Mouse (Mus musculus) embryonic facial prominence, embryonic 11.5 days (tissue): ENCODE measurements around the gene Slc39a3. TPM values are rescaled to one million over a fixed set of nuclear protein-coding genes. Genes with fewer than 3 reads are reported as not detected.

Source experiments
- ATAC-seq: fragments of 200-750 bp; cut with Nextera tagmentation; replicated peaks from 2 replicates; pipeline ENCODE4 v1.8.0; 2017; ENCODE audit warnings: low read depth; ENCODE audit not compliant: insufficient number of reproducible peaks, low FRiP score, low TSS enrichment
- DNase-seq: peaks from one replicate; pipeline ENCODE4 v3.0.0-alpha.2; 2015; ENCODE audit warnings: low spot score
- H3K27ac ChIP-seq: fragments of 300-500 bp; sonication (generic); replicated peaks from 2 replicates; pipeline ENCODE4 v1.5.1; 2014; ENCODE audit warnings: mild to moderate bottlenecking, low read depth, low read length, control low read depth
- H3K27me3 ChIP-seq: fragments of 300-500 bp; sonication (generic); 2 replicates; pipeline ENCODE4 v1.6.1; 2014; ENCODE audit warnings: mild to moderate bottlenecking, low read length, moderate library complexity, mixed read lengths; ENCODE audit not compliant: control insufficient read depth, insufficient read depth
- H3K36me3 ChIP-seq: fragments of 300-500 bp; sonication (generic); replicated peaks from 2 replicates; pipeline ENCODE4 v1.6.1; 2014; ENCODE audit warnings: low read depth, mild to moderate bottlenecking, low read length, moderate library complexity, mixed read lengths; ENCODE audit not compliant: control insufficient read depth, insufficient read depth
- H3K4me1 ChIP-seq: fragments of 300-500 bp; sonication (generic); 2 replicates; pipeline ENCODE4 v1.6.1; 2014; ENCODE audit warnings: low read length, mixed read lengths; ENCODE audit not compliant: control insufficient read depth, insufficient read depth
- H3K4me2 ChIP-seq: fragments of 300-500 bp; sonication (generic); 2 replicates; pipeline ENCODE4 v1.6.1; 2014; ENCODE audit warnings: low read depth, mild to moderate bottlenecking, control low read depth, low read length, moderate library complexity
- H3K4me3 ChIP-seq: fragments of 300-500 bp; sonication (generic); 2 replicates; pipeline ENCODE4 v1.5.1; 2014; ENCODE audit warnings: low read depth, low read length, control low read depth
- H3K9ac ChIP-seq: fragments of 300-500 bp; sonication (generic); replicated peaks from 2 replicates; pipeline ENCODE4 v1.6.1; 2014; ENCODE audit warnings: mild to moderate bottlenecking, control low read depth, low read length
- H3K9me3 ChIP-seq: fragments of 300-500 bp; sonication (generic); replicated peaks from 2 replicates; pipeline ENCODE4 v1.6.1; 2016; ENCODE audit warnings: mild to moderate bottlenecking, low read length, inconsistent platforms, mixed read lengths; ENCODE audit not compliant: control insufficient read depth
- WGBS: fragments of 180-500 bp; shearing (Covaris S2); extraction: QIAGEN DNeasy Blood & Tissue Kit; methylation state at CpG from one replicate; pipeline ENCODE4 v1.1.7; 2014; 5-methylcytosine and 5-hydroxymethylcytosine counted together
- polyA plus RNA-seq: library from polyadenylated mRNA; unstranded; fragments of >200 nt; fragmentation: Nextera tagmentation; extraction: Ambion mirVana; gene quantifications from 2 replicates; pipeline ENCODE4 v1.2.1, GENCODE M21; 2014

The Slc39a3 gene
- polyA plus RNA-seq, 1 experiment from 2014 or later, result 7.2 TPM

- Histone ChIP-seq H3K36me3 (no peaks in the 10 kb centered on the region), H3K4me3 (no peak overlapping the region), H3K4me1 (peaks cover 3% of the 10 kb centered on the region), H3K9me3 (no peaks in the 10 kb centered on the region), H3K27me3 (peaks cover 20% of the 10 kb centered on the region), H3K4me2 (peak overlapping the region; percentile 30), H3K27ac (no peak overlapping the region), H3K9ac (no peak overlapping the region; the same call in 1 of the 2 replicates)
- no peak for ATAC-seq
- DNase-seq, result no peak
- 8% methylated on average over 37 of the region's 37 CpGs for WGBS
Observed at GRCm38 (mm10) chr10:80985241-80985969, 51.8 kb downstream of the Slc39a3 start.

GRCm38 (mm10) chr10:80984223-80984622 is 53.0 kb downstream of the Slc39a3 start:
- Histone ChIP-seq H3K27me3 (peaks cover 20% of the 10 kb centered on the region), H3K4me3 (no peak overlapping the region), H3K4me2 (no peak overlapping the region), H3K36me3 (no peaks in the 10 kb centered on the region), H3K4me1 (peaks cover 3% of the 10 kb centered on the region), H3K27ac (no peak overlapping the region), H3K9me3 (no peaks in the 10 kb centered on the region), H3K9ac (no peak overlapping the region)
- WGBS, result 87% methylated on average over 12 of the region's 12 CpGs
- DNase-seq (no peak), ATAC-seq (no peak)

GRCm38 (mm10) chr10:80982381-80982780 is 54.8 kb downstream of the Slc39a3 start:
- no peak overlapping the region for H3K4me2 ChIP-seq
- H3K27me3 ChIP-seq, result peaks cover 20% of the 10 kb centered on the region
- no peak overlapping the region for H3K4me3 ChIP-seq
- H3K9me3 ChIP-seq, result no peaks in the 10 kb centered on the region
- DNase-seq (no peak), ATAC-seq (no peak)
- H3K4me1 ChIP-seq, result peaks cover 3% of the 10 kb centered on the region
- no peak overlapping the region for H3K27ac ChIP-seq
- 60% methylated on average over 4 of the region's 4 CpGs for WGBS
- H3K36me3 ChIP-seq, result no peaks in the 10 kb centered on the region
- H3K9ac ChIP-seq, result no peak overlapping the region

GRCm38 (mm10) chr10:80981564-80982112 is 55.6 kb downstream of the Slc39a3 start:
- WGBS, result 55% methylated on average over 7 of the region's 7 CpGs
- Histone ChIP-seq H3K36me3 (no peaks in the 10 kb centered on the region), H3K4me2 (no peak overlapping the region), H3K9ac (no peak overlapping the region), H3K9me3 (no peaks in the 10 kb centered on the region), H3K27ac (no peak overlapping the region), H3K4me1 (peaks cover 3% of the 10 kb centered on the region), H3K27me3 (peaks cover 16% of the 10 kb centered on the region), H3K4me3 (no peak overlapping the region)
- DNase-seq (no peak), ATAC-seq (no peak)

Other genes with a start within 250 kb of the Slc39a3 start
- gene Sf3a2, start 239.2 kb downstream of the Slc39a3 start, polyA plus RNA-seq, result 92.6 and 93.9 TPM in 2 replicates
- 119 and 137 TPM in 2 replicates for gene Plekhj1, start 238.8 kb downstream of the Slc39a3 start, polyA plus RNA-seq
- gene Amh, start 232.2 kb downstream of the Slc39a3 start, polyA plus RNA-seq, result not detected in 2 replicates
- gene Jsrp1, start 223.9 kb downstream of the Slc39a3 start, polyA plus RNA-seq, result 0.60 and 1.2 TPM in 2 replicates
- gene Oaz1, start 210.8 kb downstream of the Slc39a3 start, polyA plus RNA-seq, result 1,818 and 1,942 TPM in 2 replicates
- 0.49 and 0.67 TPM in 2 replicates for gene Lingo3, start 193.4 kb downstream of the Slc39a3 start, polyA plus RNA-seq
- 282 and 329 TPM in 2 replicates for gene Lsm7, start 182.2 kb downstream of the Slc39a3 start, polyA plus RNA-seq
- gene Sppl2b, start 182.2 kb downstream of the Slc39a3 start, polyA plus RNA-seq, result 17.1 and 19.7 TPM in 2 replicates
- gene Tmprss9, start 165.6 kb downstream of the Slc39a3 start, polyA plus RNA-seq, result 0.06 TPM in 2 replicates
- gene Timm13, start 136.5 kb downstream of the Slc39a3 start, polyA plus RNA-seq, result 266 and 347 TPM in 2 replicates
- 18.4 and 19.4 TPM in 2 replicates for gene Lmnb2, start 119.2 kb downstream of the Slc39a3 start, polyA plus RNA-seq
- gene Gadd45b, start 107.4 kb downstream of the Slc39a3 start, polyA plus RNA-seq, result 9.9 and 11.6 TPM in 2 replicates
- 4.8 and 5.4 TPM in 2 replicates for gene Gng7, start 22.5 kb downstream of the Slc39a3 start, polyA plus RNA-seq
- 1.3 and 1.4 TPM in 2 replicates for gene Diras1, start 11.8 kb downstream of the Slc39a3 start, polyA plus RNA-seq
- 193 and 218 TPM in 2 replicates for gene Sgta, start 22.8 kb upstream of the Slc39a3 start, polyA plus RNA-seq
- 56.0 and 56.3 TPM in 2 replicates for gene Thop1, start 32.6 kb upstream of the Slc39a3 start, polyA plus RNA-seq
- gene Creb3l3, start 61.4 kb upstream of the Slc39a3 start, polyA plus RNA-seq, result 0.08 TPM in 2 replicates
- 191 and 192 TPM in 2 replicates for gene Map2k2, start 68.5 kb upstream of the Slc39a3 start, polyA plus RNA-seq
- gene Zbtb7a, start 97.8 kb upstream of the Slc39a3 start, polyA plus RNA-seq, result 4.9 and 5.5 TPM in 2 replicates
- 36.1 and 46.5 TPM in 2 replicates for gene Pias4, start 130.5 kb upstream of the Slc39a3 start, polyA plus RNA-seq
- gene Eef2, start 139.2 kb upstream of the Slc39a3 start, polyA plus RNA-seq, result 417 and 424 TPM in 2 replicates
- gene Dapk3, start 145.6 kb upstream of the Slc39a3 start, polyA plus RNA-seq, result 47.4 and 49.4 TPM in 2 replicates
- gene 4930442H23Rik, start 146.4 kb upstream of the Slc39a3 start, polyA plus RNA-seq, result not detected in 2 replicates
- not detected in 2 replicates for gene Nmrk2, start 164.6 kb upstream of the Slc39a3 start, polyA plus RNA-seq
- gene Atcay, start 193.4 kb upstream of the Slc39a3 start, polyA plus RNA-seq, result 4.1 and 5.3 TPM in 2 replicates
- 2.5 and 2.8 TPM in 2 replicates for gene Zfr2, start 195.7 kb upstream of the Slc39a3 start, polyA plus RNA-seq
- gene Matk, start 215.5 kb upstream of the Slc39a3 start, polyA plus RNA-seq, result 2.6 and 4.0 TPM in 2 replicates
- 203 and 205 TPM in 2 replicates for gene Mrpl54, start 229.5 kb upstream of the Slc39a3 start, polyA plus RNA-seq
- 35.3 and 41.3 TPM in 2 replicates for gene Apba3, start 229.5 kb upstream of the Slc39a3 start, polyA plus RNA-seq